Mouse (Mus musculus): ENCODE measurements around the gene Prkd3. TPM values are rescaled to one million over a fixed set of nuclear protein-coding genes. Genes with fewer than 3 reads are reported as not detected.

Gene Prkd3
- polyA plus RNA-seq, 1 experiment from 2014 or later: 10.3 TPM

DNA sequence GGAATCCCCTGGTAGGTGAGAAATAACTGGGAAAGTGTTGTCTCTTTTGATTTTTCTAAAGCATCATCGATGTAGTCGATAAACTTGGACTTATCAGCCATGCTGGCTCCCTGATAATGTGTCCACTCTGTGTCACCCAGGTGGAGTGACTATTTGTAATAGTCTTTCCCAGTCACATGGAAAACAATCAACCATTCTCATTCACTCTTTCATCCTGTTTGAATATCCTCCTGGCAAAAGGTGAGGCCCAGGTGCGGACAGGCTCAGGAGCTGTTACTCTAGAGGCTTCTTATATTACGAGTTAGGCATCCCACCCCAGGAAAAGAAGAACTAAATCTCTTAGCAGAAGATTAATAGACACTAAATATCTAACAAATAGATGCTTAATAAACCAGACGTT, 113.7 kb downstream of the Prkd3 start, which contains the start of gene Sult6b1:
Gene Sult6b1, minus strand, starts transcription at position 101 of the 400 bp plus-strand sequence.
- no peak within 1 kb of the TSS for H3K4me2 ChIP-seq (ENCODE audit: low read length)
- ATAC-seq: no peak
- no peak within 1 kb of the TSS for H3K9ac ChIP-seq (ENCODE audit: low read depth, low read length)
- H3K9me3 ChIP-seq (replicated peaks; ENCODE audit: control insufficient read depth, low read length, poor library complexity, severe bottlenecking): no peaks in the 10 kb centered on the region
- H3K27ac ChIP-seq (ENCODE audit: low read length): no peak within 1 kb of the TSS
- 89% methylated on average over 5 of the region's 5 CpGs for WGBS
- no peaks in the 10 kb centered on the region for H3K27me3 ChIP-seq (ENCODE audit: control insufficient read depth, insufficient read depth, low read depth, low read length)
- H3K36me3 ChIP-seq (ENCODE audit: control insufficient read depth, insufficient read depth, low read length): no peaks in the 10 kb centered on the region
- no peak within 1 kb of the TSS for H3K4me3 ChIP-seq (ENCODE audit: low read depth, low read length)
- no peaks in the 10 kb centered on the region for H3K4me1 ChIP-seq (ENCODE audit: control insufficient read depth, insufficient read depth, low read length)

DNA sequence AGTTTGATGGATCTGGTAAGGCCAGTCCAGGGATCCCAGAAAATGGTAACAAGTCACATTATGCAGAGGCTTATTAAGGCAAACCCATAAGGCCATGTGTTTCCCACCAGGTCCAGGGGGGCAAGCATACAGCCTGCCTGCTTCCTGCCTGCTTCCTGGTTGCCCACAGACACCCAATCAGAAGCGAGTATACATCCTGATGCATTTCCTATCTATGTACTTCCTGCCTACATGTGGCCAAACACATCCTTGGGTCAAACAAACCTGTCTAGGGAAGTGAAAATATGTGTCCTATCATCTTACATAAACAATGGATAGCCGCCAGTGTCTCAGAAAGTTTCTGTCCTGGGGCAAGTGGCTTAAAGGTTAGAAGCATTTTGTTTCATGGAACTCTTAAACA, 117.5 kb downstream of the Prkd3 start:
- Histone ChIP-seq H3K27me3 (ENCODE audit: control insufficient read depth, insufficient read depth, low read depth, low read length) (no peaks in the 10 kb centered on the region), H3K9me3 (replicated peaks; ENCODE audit: control insufficient read depth, low read length, poor library complexity, severe bottlenecking) (no peaks in the 10 kb centered on the region), H3K4me1 (ENCODE audit: control insufficient read depth, insufficient read depth, low read length) (no peaks in the 10 kb centered on the region), H3K27ac (ENCODE audit: low read length) (no peak overlapping the region), H3K9ac (ENCODE audit: low read depth, low read length) (no peak overlapping the region), H3K36me3 (ENCODE audit: control insufficient read depth, insufficient read depth, low read length) (no peaks in the 10 kb centered on the region), H3K4me2 (ENCODE audit: low read length) (no peak overlapping the region), H3K4me3 (ENCODE audit: low read depth, low read length) (no peak overlapping the region)
- WGBS: 85% methylated on average over 2 of the region's 2 CpGs
- no peak for ATAC-seq

Other genes starting within 250 kb of the Prkd3 start
- gene Heatr5b, start 185.5 kb downstream of the Prkd3 start, polyA plus RNA-seq (2015; fragmentation: Nextera tagmentation; extraction: Ambion mirVana): 20.5 and 23.2 TPM in 2 replicates
- gene Gpatch11, start 185.2 kb downstream of the Prkd3 start, polyA plus RNA-seq (2015; fragmentation: Nextera tagmentation; extraction: Ambion mirVana): 50.9 and 51.6 TPM in 2 replicates
- gene Eif2ak2, start 138.2 kb downstream of the Prkd3 start, polyA plus RNA-seq (2015; fragmentation: Nextera tagmentation; extraction: Ambion mirVana): 2.0 and 2.4 TPM in 2 replicates
- 0.16 and 0.27 TPM in 2 replicates for gene Sult6b1, start 113.8 kb downstream of the Prkd3 start, polyA plus RNA-seq (2015; fragmentation: Nextera tagmentation; extraction: Ambion mirVana)
- gene Cebpzos, start 104.3 kb downstream of the Prkd3 start, polyA plus RNA-seq (2015; fragmentation: Nextera tagmentation; extraction: Ambion mirVana): 105 and 113 TPM in 2 replicates
- gene Cebpz, start 83.8 kb downstream of the Prkd3 start, polyA plus RNA-seq (2015; fragmentation: Nextera tagmentation; extraction: Ambion mirVana): 38.0 and 45.8 TPM in 2 replicates
- 66.3 and 68.0 TPM in 2 replicates for gene Ndufaf7, start 83.7 kb downstream of the Prkd3 start, polyA plus RNA-seq (2015; fragmentation: Nextera tagmentation; extraction: Ambion mirVana)
- gene Qpct, start 31.1 kb upstream of the Prkd3 start, polyA plus RNA-seq (2015; fragmentation: Nextera tagmentation; extraction: Ambion mirVana): 27.3 and 28.8 TPM in 2 replicates